Mouse (Mus musculus): ENCODE data around the gene Plcl1.

DNA sequence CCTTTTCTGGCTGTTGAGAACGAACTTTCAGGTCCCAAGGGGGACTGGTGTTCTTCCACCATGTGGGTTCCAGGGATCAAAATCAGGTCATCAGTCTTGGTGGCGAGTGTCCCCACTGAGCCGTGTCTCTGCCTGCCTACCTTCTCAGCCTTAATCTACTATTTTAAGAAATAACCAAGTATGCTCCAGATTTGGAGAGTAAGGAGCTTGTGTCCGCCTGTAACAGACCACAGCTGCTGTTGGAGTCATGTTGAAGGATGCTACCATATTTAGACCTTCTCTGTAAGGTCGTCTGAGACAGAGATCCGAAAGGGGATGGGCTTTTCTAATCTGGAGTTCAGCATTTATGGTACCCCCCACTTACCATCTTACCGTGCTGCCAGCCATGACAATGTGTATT is 152.2 kb downstream of the Plcl1 start:
- TF ChIP-seq CTCF (IDR thresholded peaks at IDR 0.05; ENCODE audit: low read depth) (no peak), EP300 (IDR thresholded peaks at IDR 0.05; ENCODE audit: low read depth) (no peak)

All from liver, embryonic 14.5 days (tissue).